Mouse (Mus musculus) neural tube, embryonic 12.5 days (tissue): Measurements from ENCODE around the gene Prkar1b. TPM values are rescaled to one million over a fixed set of nuclear protein-coding genes. Genes with fewer than 3 reads are reported as not detected.

Experiments used
- ATAC-seq: fragments of 200-750 bp; cut with Nextera tagmentation; 2 replicates; pipeline ENCODE4 v1.8.0; 2017; ENCODE audit warnings: low read depth, mild to moderate bottlenecking, moderate TSS enrichment, moderate library complexity; ENCODE audit not compliant: low FRiP score
- H3K27ac ChIP-seq: fragments of 300-500 bp; sonication (generic); 2 replicates; pipeline ENCODE4 v1.5.1; 2016
- H3K27me3 ChIP-seq: fragments of 300-500 bp; sonication (generic); replicated peaks from 2 replicates; pipeline ENCODE4 v1.6.1; 2016; ENCODE audit warnings: mild to moderate bottlenecking
- H3K36me3 ChIP-seq: fragments of 300-500 bp; sonication (generic); 2 replicates; pipeline ENCODE4 v1.6.1; 2016; ENCODE audit warnings: mild to moderate bottlenecking
- H3K4me1 ChIP-seq: fragments of 300-500 bp; sonication (generic); 2 replicates; pipeline ENCODE4 v1.6.1; 2016
- H3K4me2 ChIP-seq: fragments of 300-500 bp; sonication (generic); replicated peaks from 2 replicates; pipeline ENCODE4 v1.6.1; 2016; ENCODE audit warnings: mild to moderate bottlenecking
- H3K4me3 ChIP-seq: fragments of 300-500 bp; sonication (generic); 2 replicates; pipeline ENCODE4 v1.5.1; 2016
- H3K9ac ChIP-seq: fragments of 300-500 bp; sonication (generic); 2 replicates; pipeline ENCODE4 v1.6.1; 2016; ENCODE audit warnings: mild to moderate bottlenecking
- H3K9me3 ChIP-seq: fragments of 300-500 bp; sonication (generic); 2 replicates; pipeline ENCODE4 v1.6.1; 2016; ENCODE audit warnings: mild to moderate bottlenecking
- WGBS: fragments of 180-500 bp; shearing (Covaris S2); methylation state at CpG from one replicate; pipeline ENCODE4 v1.1.7; 2016; 5-methylcytosine and 5-hydroxymethylcytosine counted together
- polyA plus RNA-seq: library from polyadenylated mRNA; unstranded; fragments of >200 nt; fragmentation: Nextera tagmentation; extraction: Ambion mirVana; gene quantifications from 2 replicates; pipeline ENCODE4 v1.2.1, GENCODE M21; 2016

The Prkar1b gene
- polyA plus RNA-seq, 1 experiment from 2014 or later = 97.4 TPM

DNA sequence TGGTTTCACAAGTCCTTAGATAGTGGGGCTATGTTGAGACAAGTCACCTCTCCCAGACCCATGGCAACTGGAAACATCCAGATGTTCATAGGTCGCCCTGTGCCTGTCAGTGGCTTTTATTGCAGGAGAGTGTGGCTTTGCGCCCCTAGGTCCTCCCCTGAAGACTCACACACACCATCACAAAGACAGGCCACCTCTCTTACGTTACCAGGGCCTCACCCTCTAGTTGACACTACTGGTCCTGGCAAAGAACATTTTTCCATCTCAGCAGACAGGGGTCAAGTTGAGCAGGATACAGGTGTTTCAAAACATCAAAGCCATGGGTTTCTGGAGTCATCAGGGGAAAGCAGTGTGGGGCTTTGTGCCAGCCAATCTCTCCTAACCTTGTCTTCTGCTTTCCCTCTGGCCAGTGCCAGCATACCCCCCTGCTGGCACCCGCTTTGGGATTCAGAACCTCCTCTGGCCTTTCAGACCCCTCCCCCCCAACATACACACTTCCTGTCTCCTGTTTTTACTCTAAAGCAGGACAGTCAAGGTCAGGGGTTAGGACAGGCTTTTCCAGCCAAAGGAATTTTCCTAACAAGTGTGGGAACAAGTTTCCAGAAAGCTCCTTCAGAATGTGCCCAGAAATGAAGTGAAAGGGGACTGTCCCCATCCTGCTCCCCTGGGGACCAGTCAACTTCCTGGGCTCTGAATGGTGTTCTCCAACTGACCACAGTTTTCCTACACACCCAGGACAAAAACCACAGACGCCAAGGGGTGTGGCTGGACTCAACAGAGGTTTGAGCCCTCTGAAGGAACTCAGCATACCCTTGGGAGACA, 31.5 kb downstream of the Prkar1b start:
- H3K36me3 ChIP-seq = no peaks in the 10 kb centered on the region; the same call in 1 of the 2 replicates
- no peaks in the 10 kb centered on the region for H3K4me1 ChIP-seq
- H3K27ac ChIP-seq = no peak overlapping the region
- no peak overlapping the region for H3K4me2 ChIP-seq
- ATAC-seq = no peak
- H3K9me3 ChIP-seq = no peaks in the 10 kb centered on the region
- no peak overlapping the region for H3K9ac ChIP-seq
- no peak overlapping the region for H3K4me3 ChIP-seq
- H3K27me3 ChIP-seq = no peaks in the 10 kb centered on the region
- 76% methylated on average over 5 of the region's 5 CpGs for WGBS

DNA sequence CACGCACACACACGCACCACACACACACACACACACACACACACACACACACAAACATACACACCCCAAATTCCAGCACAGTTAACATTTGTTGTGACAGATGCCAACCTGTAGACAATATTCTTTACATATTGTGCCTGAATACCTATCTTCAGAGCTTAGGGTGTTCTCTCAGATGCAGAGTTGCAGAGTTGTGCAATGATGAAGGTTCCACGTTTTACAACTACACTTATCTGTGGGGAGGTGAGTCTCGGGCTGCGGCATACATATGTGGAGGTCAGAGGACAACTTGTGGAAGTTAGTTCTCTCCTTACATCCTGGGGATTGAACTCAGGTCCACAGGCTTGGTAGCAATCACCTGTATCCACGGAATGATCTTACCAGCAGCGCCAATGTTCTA, 34.3 kb downstream of the Prkar1b start:
- Histone ChIP-seq H3K4me2 (no peak overlapping the region), H3K4me3 (no peak overlapping the region), H3K27ac (no peak overlapping the region), H3K27me3 (no peaks in the 10 kb centered on the region), H3K36me3 (no peaks in the 10 kb centered on the region), H3K9me3 (no peaks in the 10 kb centered on the region), H3K4me1 (no peaks in the 10 kb centered on the region), H3K9ac (no peak overlapping the region)
- ATAC-seq = no peak
- 94% methylated on average over 7 of the region's 7 CpGs for WGBS

DNA sequence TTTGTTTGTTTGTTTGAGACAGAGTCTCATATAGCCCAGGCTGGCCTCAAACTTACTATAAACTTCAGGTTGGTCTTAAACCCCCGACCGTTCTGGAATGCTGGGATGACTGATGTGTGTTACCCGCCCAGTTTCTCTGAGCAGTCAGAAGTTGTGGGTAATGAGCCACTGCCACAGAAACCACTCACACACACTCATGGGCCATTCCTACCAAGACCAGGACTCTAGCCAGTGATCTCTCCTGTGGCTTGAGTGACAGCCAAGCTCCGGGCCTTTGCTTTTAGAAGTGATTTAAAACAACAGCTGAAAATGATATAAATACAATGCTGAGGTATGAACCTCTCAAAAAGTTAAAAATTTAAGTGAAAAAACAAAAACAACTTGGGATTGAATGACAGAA, 34.9 kb downstream of the Prkar1b start:
- Histone ChIP-seq H3K9me3 (no peaks in the 10 kb centered on the region), H3K4me1 (no peaks in the 10 kb centered on the region), H3K4me3 (no peak overlapping the region), H3K9ac (no peak overlapping the region), H3K4me2 (no peak overlapping the region), H3K27me3 (no peaks in the 10 kb centered on the region), H3K27ac (no peak overlapping the region), H3K36me3 (no peaks in the 10 kb centered on the region)
- 83% methylated on average over 4 of the region's 4 CpGs for WGBS
- ATAC-seq = no peak

DNA sequence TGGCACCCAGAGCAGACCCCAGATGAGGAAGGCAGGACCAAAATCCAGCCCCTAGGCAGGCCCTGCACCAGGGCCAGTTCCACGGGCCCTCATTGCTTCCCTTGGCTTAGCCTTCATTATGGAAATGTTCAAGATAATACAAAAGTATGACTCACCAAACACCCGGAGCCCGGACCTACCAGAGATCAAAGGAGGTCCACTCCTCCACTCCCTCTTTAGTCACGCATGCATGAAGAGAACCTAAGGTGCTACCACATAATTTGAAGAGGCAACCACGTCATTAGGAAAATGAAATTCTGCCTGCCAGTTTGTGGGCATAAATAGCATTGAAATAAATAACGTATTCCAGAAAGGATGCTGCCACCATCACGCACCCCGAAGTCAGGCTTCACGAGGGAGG, 37.4 kb downstream of the Prkar1b start:
- Histone ChIP-seq H3K36me3 (peaks cover 5% of the 10 kb centered on the region; the same call in 1 of the 2 replicates), H3K27ac (no peak overlapping the region), H3K9ac (no peak overlapping the region), H3K27me3 (no peaks in the 10 kb centered on the region), H3K9me3 (no peaks in the 10 kb centered on the region), H3K4me3 (no peak overlapping the region), H3K4me1 (no peaks in the 10 kb centered on the region), H3K4me2 (no peak overlapping the region)
- ATAC-seq = no peak
- WGBS = 88% methylated on average over 9 of the region's 9 CpGs

DNA sequence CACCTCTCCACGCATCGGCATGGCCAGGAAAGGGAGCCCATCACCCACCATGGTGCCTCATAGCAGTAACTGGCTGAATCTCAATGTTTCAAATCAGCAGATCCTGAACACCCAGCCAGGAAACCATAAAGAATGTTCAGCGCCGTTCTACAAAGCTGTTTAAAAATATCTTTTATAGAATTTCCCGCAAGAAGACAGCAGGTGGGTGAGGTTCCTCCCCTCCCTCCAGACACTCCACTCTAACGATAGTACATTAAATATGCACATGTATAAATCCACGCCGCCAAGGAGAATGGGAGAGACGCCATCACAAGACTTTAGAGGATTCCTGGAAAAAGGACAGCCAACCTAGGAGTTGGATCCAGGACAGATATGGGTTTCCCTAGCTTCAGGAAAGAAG, 37.8 kb downstream of the Prkar1b start:
- WGBS = 77% methylated on average over 9 of the region's 9 CpGs
- ATAC-seq = no peak
- Histone ChIP-seq H3K9me3 (no peaks in the 10 kb centered on the region), H3K9ac (no peak overlapping the region), H3K36me3 (peaks cover 5% of the 10 kb centered on the region; the same call in 1 of the 2 replicates), H3K27me3 (no peaks in the 10 kb centered on the region), H3K4me1 (no peaks in the 10 kb centered on the region), H3K4me2 (no peak overlapping the region), H3K4me3 (no peak overlapping the region), H3K27ac (no peak overlapping the region)

DNA sequence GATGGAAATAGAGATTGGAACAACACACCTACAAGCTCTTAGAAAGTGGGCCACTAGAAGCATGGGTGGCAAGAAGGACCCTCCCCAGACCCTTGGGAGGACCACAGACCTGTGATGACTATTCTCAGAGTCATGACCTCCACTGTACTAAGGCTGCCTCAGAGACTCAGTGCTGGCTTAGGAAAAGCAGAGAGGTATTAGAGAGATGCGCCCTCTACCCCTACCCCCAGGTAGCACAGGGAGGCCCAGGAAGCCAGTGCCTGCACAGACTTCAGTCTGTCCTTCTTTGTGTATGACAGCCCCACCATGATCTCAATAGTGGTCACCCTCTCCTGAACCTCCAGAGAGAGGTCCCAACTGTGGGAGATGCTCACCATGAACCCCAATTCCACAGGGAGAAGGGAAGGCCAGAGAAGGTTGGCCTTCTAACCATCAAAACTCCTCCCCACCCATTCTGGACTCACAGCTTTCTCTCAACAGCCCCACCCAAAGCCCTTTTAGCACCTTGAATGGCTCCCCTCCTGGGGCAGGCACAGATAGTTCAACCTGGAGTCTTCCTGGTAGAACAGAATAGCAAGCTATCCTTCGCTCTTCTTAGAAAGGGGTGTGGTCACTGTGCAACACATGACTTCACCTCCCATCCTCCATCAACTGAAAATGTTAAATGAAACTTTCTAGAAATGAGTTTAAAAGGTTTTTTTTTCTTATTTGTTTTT, 39.5 kb downstream of the Prkar1b start:
- 82% methylated on average over 2 of the region's 2 CpGs for WGBS
- H3K4me3 ChIP-seq = no peak overlapping the region
- H3K9me3 ChIP-seq = no peaks in the 10 kb centered on the region
- H3K36me3 ChIP-seq = peaks cover 9% of the 10 kb centered on the region; the same call in 1 of the 2 replicates
- H3K27ac ChIP-seq = no peak overlapping the region
- H3K9ac ChIP-seq = no peak overlapping the region
- H3K27me3 ChIP-seq = no peaks in the 10 kb centered on the region
- no peak for ATAC-seq
- H3K4me2 ChIP-seq = no peak overlapping the region
- H3K4me1 ChIP-seq = no peaks in the 10 kb centered on the region

DNA sequence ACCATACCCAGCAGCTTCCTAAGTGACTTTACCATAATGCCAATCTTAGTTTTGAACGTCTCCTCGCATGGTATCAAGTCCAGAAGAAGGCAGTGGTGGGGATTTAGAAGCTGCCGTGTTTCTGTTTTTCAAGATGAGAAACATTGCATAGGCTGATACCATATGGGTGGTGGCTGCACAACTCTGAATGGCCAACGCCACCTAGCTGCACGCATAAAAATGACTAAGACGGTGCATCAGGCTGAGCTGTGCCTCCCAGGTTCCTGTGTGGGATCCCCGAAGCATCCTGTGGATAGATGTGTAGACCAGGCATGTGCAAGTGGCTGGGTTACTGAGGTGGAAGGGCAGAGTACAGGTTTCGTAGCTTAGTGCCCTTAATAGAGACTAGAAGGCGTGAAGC, 42.0 kb downstream of the Prkar1b start:
- WGBS = 78% methylated on average over 9 of the region's 9 CpGs
- Histone ChIP-seq H3K9ac (no peak overlapping the region), H3K4me1 (no peaks in the 10 kb centered on the region), H3K4me2 (no peak overlapping the region), H3K27ac (no peak overlapping the region), H3K36me3 (peaks cover 9% of the 10 kb centered on the region; the same call in 1 of the 2 replicates), H3K9me3 (no peaks in the 10 kb centered on the region), H3K27me3 (no peaks in the 10 kb centered on the region), H3K4me3 (no peak overlapping the region)
- no peak for ATAC-seq

DNA sequence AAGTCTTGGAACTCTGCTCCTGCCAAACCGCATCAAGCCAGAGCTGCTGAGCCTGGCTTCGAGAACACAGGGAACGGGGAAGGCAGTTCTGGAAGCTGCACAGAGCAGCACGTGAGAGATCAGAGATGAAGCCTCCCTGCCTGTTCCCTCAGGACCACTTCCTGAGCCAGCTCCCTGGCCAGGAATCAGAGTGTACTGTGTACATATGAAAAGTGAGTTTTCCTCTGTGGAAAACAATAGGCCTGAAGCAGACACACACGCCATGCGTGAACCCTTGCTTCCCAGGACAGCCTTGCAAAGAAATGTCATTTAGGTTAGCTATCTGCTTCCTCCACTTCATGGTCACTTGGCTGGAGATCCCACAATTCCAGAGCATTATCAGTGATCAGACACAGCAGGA, 48.0 kb downstream of the Prkar1b start:
- ATAC-seq = no peak

DNA sequence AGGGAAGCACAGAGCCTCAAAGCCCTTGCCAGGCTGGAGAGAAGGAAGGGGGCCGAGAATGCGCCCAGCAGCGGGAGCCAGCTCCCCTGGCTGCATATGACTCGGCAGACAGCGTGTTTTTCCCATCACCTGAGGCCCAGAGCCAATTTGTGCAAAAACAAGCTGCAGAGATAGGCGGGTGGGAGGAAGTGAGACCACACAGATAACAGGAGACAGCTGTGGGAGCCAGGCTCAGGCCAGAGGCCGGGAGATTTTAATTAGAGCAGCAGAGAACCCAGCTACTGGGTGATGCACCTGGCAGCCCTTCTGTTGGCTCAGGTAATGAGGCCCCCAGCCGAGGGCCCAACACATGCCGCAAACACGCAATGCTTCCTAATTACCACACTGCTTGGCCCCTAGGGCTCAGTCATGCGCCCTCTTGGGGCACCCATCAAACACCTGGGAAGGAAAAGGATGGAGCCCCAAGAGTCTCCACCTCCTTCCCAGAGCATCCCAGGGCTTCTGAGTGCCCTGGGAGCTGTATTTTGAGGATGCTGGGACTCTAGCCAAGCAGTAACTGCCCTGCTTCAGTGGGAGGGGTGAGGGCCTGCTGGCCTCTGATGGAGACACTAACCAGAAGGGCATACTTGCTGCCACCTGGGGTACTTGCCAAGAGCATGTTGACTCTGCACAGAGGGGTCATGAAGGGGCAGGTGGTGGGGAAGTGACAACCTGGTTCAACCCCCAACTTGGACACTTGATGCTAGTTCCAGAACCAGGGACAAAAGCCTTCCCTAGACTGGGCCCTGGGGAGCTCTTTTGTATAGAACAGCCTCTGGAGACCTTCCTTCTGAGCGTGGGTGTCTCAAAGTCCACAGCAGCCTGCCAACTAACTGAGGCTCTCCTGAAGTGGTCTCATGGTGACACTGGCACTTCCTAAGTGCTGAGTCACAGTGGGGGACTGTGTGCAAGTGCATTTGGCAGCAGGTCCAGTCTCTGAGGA, 50.5 kb downstream of the Prkar1b start:
- no peak overlapping the region for H3K4me3 ChIP-seq
- H3K4me2 ChIP-seq = no peak overlapping the region
- no peak overlapping the region for H3K9ac ChIP-seq
- H3K36me3 ChIP-seq = no peaks in the 10 kb centered on the region
- H3K27ac ChIP-seq = no peak overlapping the region
- no peaks in the 10 kb centered on the region for H3K27me3 ChIP-seq
- H3K9me3 ChIP-seq = no peaks in the 10 kb centered on the region
- H3K4me1 ChIP-seq = no peaks in the 10 kb centered on the region
- ATAC-seq = no peak
- WGBS = 54% methylated on average over 12 of the region's 12 CpGs

More for the DNA sequence above, 48.0 kb downstream of the Prkar1b start:
- H3K4me2 ChIP-seq = no peak overlapping the region
- H3K4me1 ChIP-seq = no peaks in the 10 kb centered on the region
- peaks cover 3% of the 10 kb centered on the region; the same call in 1 of the 2 replicates for H3K36me3 ChIP-seq
- 81% methylated on average over 6 of the region's 6 CpGs for WGBS
- no peaks in the 10 kb centered on the region for H3K27me3 ChIP-seq
- H3K27ac ChIP-seq = no peak overlapping the region
- no peaks in the 10 kb centered on the region for H3K9me3 ChIP-seq
- no peak overlapping the region for H3K4me3 ChIP-seq
- no peak overlapping the region for H3K9ac ChIP-seq

DNA sequence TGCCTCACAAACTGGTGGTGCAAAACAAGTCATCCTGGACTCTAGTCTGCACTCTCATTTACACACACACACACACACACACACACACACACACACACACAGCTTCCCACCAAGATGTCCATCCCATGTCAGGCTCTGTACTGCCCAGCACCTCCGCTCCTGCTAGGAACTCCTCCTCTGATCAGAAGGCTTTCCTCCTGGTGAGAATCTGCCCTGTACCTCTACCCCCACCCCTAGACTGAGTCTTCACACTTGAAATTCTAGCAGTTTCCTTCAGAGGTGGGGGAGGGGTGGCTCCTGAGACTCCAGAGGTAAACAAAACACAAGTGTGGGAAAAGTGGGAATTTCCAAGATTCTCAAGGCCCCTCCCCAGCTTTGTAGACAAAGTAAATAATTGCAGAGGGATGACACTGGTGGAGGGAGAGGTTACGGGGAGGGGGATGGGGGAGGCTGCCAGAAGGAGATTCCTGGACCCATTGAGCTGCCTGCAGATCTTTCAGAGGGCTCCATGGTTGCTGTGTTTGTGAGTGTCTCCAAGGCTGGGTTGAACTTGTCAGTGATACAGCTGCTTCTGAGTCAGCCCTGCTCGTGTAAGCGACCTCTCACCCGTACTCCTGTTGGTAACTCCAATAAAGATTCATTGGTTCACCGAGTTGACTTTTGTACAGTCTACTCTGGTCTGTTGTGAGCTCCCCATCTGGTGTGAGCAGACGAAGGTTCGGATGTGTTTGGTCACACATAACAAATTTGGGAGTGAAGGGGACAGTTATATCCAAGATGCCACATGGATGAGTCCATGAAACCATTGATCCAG, 54.3 kb downstream of the Prkar1b start:
- Histone ChIP-seq H3K9ac (no peak overlapping the region), H3K4me3 (no peak overlapping the region), H3K36me3 (no peaks in the 10 kb centered on the region), H3K27ac (no peak overlapping the region), H3K4me1 (no peaks in the 10 kb centered on the region), H3K9me3 (no peaks in the 10 kb centered on the region), H3K27me3 (no peaks in the 10 kb centered on the region), H3K4me2 (no peak overlapping the region)
- no peak for ATAC-seq
- 77% methylated on average over 8 of the region's 8 CpGs for WGBS

DNA sequence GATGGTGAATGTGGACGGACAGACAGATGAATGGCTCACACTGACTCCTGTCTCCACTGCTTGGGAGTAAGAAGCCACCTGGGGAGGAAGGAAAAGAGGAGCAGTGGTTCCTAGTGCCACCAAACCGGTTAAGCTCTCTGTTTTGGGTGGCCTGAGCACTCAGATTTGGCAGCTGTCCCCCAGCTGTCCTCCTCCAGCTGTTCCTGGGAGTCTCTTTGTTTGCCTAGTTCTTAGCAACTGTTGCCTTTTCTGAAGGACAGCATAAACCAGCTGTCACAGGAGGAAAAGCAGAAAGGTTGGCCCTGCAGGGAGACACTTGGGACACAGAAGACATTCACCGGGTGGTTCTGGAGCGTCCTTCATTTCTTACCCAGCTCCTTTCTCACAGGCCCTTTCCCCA, 56.3 kb downstream of the Prkar1b start:
- no peak overlapping the region for H3K4me2 ChIP-seq
- H3K4me1 ChIP-seq = no peaks in the 10 kb centered on the region
- no peak overlapping the region for H3K4me3 ChIP-seq
- H3K9ac ChIP-seq = no peak overlapping the region
- 77% methylated on average over 4 of the region's 4 CpGs for WGBS
- no peak for ATAC-seq
- H3K36me3 ChIP-seq = no peaks in the 10 kb centered on the region
- no peaks in the 10 kb centered on the region for H3K27me3 ChIP-seq
- H3K27ac ChIP-seq = no peak overlapping the region
- H3K9me3 ChIP-seq = no peaks in the 10 kb centered on the region
